Mouse (Mus musculus) lung, postnatal 0 days (tissue): ENCODE measurements around the gene Cplx2. TPM values are rescaled to one million over a fixed set of nuclear protein-coding genes. Genes with fewer than 3 reads are reported as not detected.

Experiments used
- ATAC-seq: fragments of 200-750 bp; cut with Nextera tagmentation; 2 replicates; pipeline ENCODE4 v1.8.0; 2017; ENCODE audit warnings: moderate library complexity
- DNase-seq: peaks from one replicate; pipeline ENCODE4 v3.0.0-alpha.2; 2016; ENCODE audit warnings: low spot score
- H3K27ac ChIP-seq: fragments of 300-500 bp; sonication (generic); 2 replicates; pipeline ENCODE4 v1.5.1; 2014; ENCODE audit warnings: antibody characterized with exemption, mild to moderate bottlenecking, low read length, mixed read lengths
- H3K27me3 ChIP-seq: fragments of 300-500 bp; sonication (generic); replicated peaks from 2 replicates; pipeline ENCODE4 v1.6.1; 2014; ENCODE audit warnings: low read length, mixed read lengths; ENCODE audit not compliant: insufficient read depth
- H3K36me3 ChIP-seq: fragments of 300-500 bp; sonication (generic); 2 replicates; pipeline ENCODE4 v1.6.1; 2014; ENCODE audit warnings: low read length, mixed read lengths; ENCODE audit not compliant: insufficient read depth
- H3K4me1 ChIP-seq: fragments of 300-500 bp; sonication (generic); 2 replicates; pipeline ENCODE4 v1.6.1; 2014; ENCODE audit warnings: antibody characterized with exemption, low read depth, low read length, mixed read lengths; ENCODE audit not compliant: insufficient read depth
- H3K4me2 ChIP-seq: fragments of 300-500 bp; sonication (generic); replicated peaks from 2 replicates; pipeline ENCODE4 v1.6.1; 2014; ENCODE audit warnings: low read depth, mild to moderate bottlenecking, low read length, moderate library complexity, mixed read lengths
- H3K4me3 ChIP-seq: fragments of 300-500 bp; sonication (generic); 2 replicates; pipeline ENCODE4 v1.5.1; 2014; ENCODE audit warnings: low read depth, low read length
- H3K9ac ChIP-seq: fragments of 300-500 bp; sonication (generic); replicated peaks from 2 replicates; pipeline ENCODE4 v1.6.1; 2014; ENCODE audit warnings: low read depth, mild to moderate bottlenecking
- H3K9me3 ChIP-seq: fragments of 300-500 bp; sonication (generic); 2 replicates; pipeline ENCODE4 v1.6.1; 2016; ENCODE audit warnings: low read length, mixed read lengths
- CTCF ChIP-seq: IDR thresholded peaks from 2 replicates; pipeline ENCODE4 v1.5.1; 2016; ENCODE audit warnings: antibody characterized with exemption, mild to moderate bottlenecking
- EP300 ChIP-seq: IDR thresholded peaks from 2 replicates; pipeline ENCODE4 v1.6.1; 2016; ENCODE audit warnings: antibody characterized with exemption, mild to moderate bottlenecking, control low read depth
- WGBS: fragments of 180-500 bp; shearing (Covaris S2); extraction: QIAGEN DNeasy Blood & Tissue Kit; methylation state at CpG from one replicate; pipeline ENCODE4 v1.1.7; 2014; 5-methylcytosine and 5-hydroxymethylcytosine counted together
- polyA plus RNA-seq: library from polyadenylated mRNA; unstranded; fragments of >200 nt; fragmentation: Nextera tagmentation; extraction: Ambion mirVana; gene quantifications from 2 replicates; pipeline ENCODE4 v1.2.1, GENCODE M21; 2015

The Cplx2 gene
- polyA plus RNA-seq, 1 experiment from 2014 or later, result 3.1 TPM

GRCm38 (mm10) chr13:54337541-54337940, 33.6 kb upstream of the Cplx2 start:
- no peak overlapping the region for H3K9ac ChIP-seq
- no peak overlapping the region for H3K4me3 ChIP-seq
- no peak for ATAC-seq
- no peak overlapping the region for H3K27ac ChIP-seq
- TF ChIP-seq EP300 (no peak), CTCF (no peak)
- H3K4me1 ChIP-seq, result no peaks in the 10 kb centered on the region
- 54% methylated on average over 7 of the region's 7 CpGs for WGBS
- no peak overlapping the region for H3K4me2 ChIP-seq
- H3K36me3 ChIP-seq, result no peaks in the 10 kb centered on the region
- no peak for DNase-seq
- H3K27me3 ChIP-seq, result no peaks in the 10 kb centered on the region
- no peaks in the 10 kb centered on the region for H3K9me3 ChIP-seq

- no peaks in the 10 kb centered on the region for H3K4me1 ChIP-seq
- H3K4me2 ChIP-seq, result no peak overlapping the region
- WGBS, result 66% methylated on average over 5 of the region's 5 CpGs
- DNase-seq, result no peak
- H3K9ac ChIP-seq, result no peak overlapping the region
- no peak for ATAC-seq
- no peak overlapping the region for H3K27ac ChIP-seq
- TF ChIP-seq CTCF, result peak; percentile 33
- TF ChIP-seq EP300, result no peak
- no peaks in the 10 kb centered on the region for H3K27me3 ChIP-seq
- no peak overlapping the region for H3K4me3 ChIP-seq
- no peaks in the 10 kb centered on the region for H3K36me3 ChIP-seq
- no peaks in the 10 kb centered on the region for H3K9me3 ChIP-seq
These were observed 32.3 kb upstream of the Cplx2 start for GRCm38 (mm10) chr13:54338815-54339214.

DNA sequence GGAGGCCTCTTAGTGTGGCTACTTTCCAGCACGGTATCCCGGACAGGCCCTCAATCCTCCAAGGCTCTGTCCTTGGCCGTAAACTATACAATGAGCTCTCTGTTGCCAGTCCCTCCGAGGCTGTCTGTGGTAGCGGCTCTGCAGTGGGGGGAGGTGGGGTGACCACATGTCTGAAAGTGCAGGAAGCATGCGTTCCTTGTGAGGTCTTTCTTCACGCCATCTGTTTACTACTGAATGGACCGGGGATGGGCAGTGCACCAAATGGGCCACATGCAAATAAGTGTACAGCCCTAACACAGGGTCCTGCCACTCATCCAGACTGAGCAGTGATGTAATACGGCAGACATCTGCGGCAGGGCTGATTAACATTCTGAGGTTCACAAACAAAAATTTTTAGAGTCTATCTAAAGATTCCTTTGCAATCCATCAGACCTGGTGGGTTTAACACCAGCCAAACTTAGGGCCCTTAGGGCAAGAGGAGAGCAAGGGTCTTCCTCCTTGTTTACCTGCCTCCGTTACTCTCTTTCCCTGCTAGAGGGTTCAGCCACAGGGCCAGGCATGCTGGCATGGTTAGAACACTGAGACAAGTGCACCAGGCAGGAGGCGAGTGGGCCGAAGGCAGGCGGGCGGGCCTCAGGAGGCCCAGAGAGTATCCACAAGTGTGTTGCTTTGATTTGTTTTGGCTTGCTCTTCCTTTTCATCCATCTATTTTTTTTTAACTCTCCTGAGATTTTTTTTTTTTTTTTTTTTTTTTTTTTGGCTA, 25.1 kb upstream of the Cplx2 start:
- H3K27ac ChIP-seq, result no peak overlapping the region
- DNase-seq (no peak), ATAC-seq (no peak)
- 74% methylated on average over 15 of the region's 15 CpGs for WGBS
- H3K36me3 ChIP-seq, result no peaks in the 10 kb centered on the region
- TF ChIP-seq CTCF, result no peak
- no peak for TF ChIP-seq EP300
- no peak overlapping the region for H3K4me3 ChIP-seq
- H3K4me1 ChIP-seq, result no peaks in the 10 kb centered on the region
- H3K9ac ChIP-seq, result no peak overlapping the region
- H3K4me2 ChIP-seq, result no peak overlapping the region
- H3K27me3 ChIP-seq, result no peaks in the 10 kb centered on the region
- no peaks in the 10 kb centered on the region for H3K9me3 ChIP-seq

DNA sequence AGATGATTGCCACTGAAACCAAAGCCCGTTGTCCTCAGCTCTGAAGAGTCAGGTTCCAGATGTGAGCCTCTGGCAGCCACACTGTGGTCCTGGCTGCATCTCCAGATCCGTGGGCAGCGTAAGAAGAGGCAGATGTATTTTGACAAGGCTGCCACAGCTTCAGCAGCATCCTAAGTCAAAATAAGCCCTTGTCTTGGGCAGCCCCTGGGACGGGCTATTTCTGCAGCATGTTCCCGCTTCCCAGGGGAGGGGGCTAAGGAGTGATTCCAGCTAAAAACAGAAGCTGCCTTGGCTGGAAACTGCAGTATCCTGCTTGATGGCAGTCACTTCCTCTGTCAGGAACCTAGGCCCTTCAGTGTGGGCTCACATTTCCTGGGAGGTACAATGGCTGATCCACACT, 23.1 kb upstream of the Cplx2 start:
- Histone ChIP-seq H3K9ac (no peak overlapping the region), H3K36me3 (no peaks in the 10 kb centered on the region), H3K9me3 (no peaks in the 10 kb centered on the region), H3K4me3 (no peak overlapping the region), H3K4me1 (no peaks in the 10 kb centered on the region), H3K27me3 (no peaks in the 10 kb centered on the region), H3K4me2 (no peak overlapping the region), H3K27ac (no peak overlapping the region)
- TF ChIP-seq EP300 (no peak), CTCF (no peak)
- ATAC-seq (no peak), DNase-seq (no peak)
- WGBS, result 69% methylated on average over 5 of the region's 5 CpGs

- no peak overlapping the region for H3K4me3 ChIP-seq
- no peaks in the 10 kb centered on the region for H3K4me1 ChIP-seq
- H3K9me3 ChIP-seq, result no peaks in the 10 kb centered on the region
- H3K9ac ChIP-seq, result no peak overlapping the region
- 81% methylated on average over 10 of the region's 10 CpGs for WGBS
- H3K36me3 ChIP-seq, result no peaks in the 10 kb centered on the region
- ATAC-seq, result no peak
- no peak overlapping the region for H3K27ac ChIP-seq
- no peak for TF ChIP-seq CTCF
- TF ChIP-seq EP300, result no peak
- H3K27me3 ChIP-seq, result no peaks in the 10 kb centered on the region
- no peak for DNase-seq
- no peak overlapping the region for H3K4me2 ChIP-seq
These were observed 21.9 kb upstream of the Cplx2 start for GRCm38 (mm10) chr13:54349126-54349759.

DNA sequence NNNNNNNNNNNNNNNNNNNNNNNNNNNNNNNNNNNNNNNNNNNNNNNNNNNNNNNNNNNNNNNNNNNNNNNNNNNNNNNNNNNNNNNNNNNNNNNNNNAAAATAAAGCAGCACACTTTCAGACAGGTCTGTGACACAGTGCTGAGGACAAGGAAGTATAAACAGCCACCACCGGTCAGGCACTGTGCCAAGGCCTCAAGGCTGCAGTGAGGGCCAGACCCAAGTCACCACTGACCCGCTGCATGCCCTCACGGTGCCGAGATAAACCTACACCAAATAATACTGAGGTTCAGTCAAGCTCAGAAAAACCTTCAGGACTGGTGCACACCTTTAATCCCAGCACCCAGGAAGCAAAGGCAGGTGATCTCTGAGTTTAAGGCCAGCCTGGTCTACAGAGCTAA, 13.7 kb upstream of the Cplx2 start:
- ATAC-seq (no peak), DNase-seq (no peak)
- Histone ChIP-seq H3K9ac (no peak overlapping the region), H3K9me3 (no peaks in the 10 kb centered on the region), H3K27me3 (no peaks in the 10 kb centered on the region), H3K4me3 (no peak overlapping the region), H3K4me2 (no peak overlapping the region), H3K27ac (no peak overlapping the region), H3K4me1 (no peaks in the 10 kb centered on the region), H3K36me3 (no peaks in the 10 kb centered on the region)
- WGBS, result 29% methylated on average over 4 of the region's 4 CpGs
- no peak for TF ChIP-seq EP300
- TF ChIP-seq CTCF, result no peak
